Mouse (Mus musculus) MEL (cell line): Measurements from ENCODE around the gene Cyp4x1.

Experiments used
- CTCF ChIP-seq, 3 experiments: IDR thresholded peaks in 2 of 3; conservative IDR thresholded peaks in 1 of 3; 2 replicates each; pipeline ENCODE4 v1.5.1; 2011 to 2012; ENCODE audit warnings: low read length in 3 of 3, low read depth in 2 of 3, mild to moderate bottlenecking in 2 of 3, improper control_type of control experiment in 1 of 3, inconsistent platforms in 1 of 3, mixed read lengths in 1 of 3, moderate library complexity in 1 of 3; ENCODE audit not compliant: control insufficient read depth in 1 of 3, insufficient read depth in 1 of 3, poor library complexity in 1 of 3, severe bottlenecking in 1 of 3
- MAX ChIP-seq: IDR thresholded peaks from 2 replicates; pipeline ENCODE4 v1.6.1; 2011; ENCODE audit warnings: low read length, improper control_type of control experiment
- POLR2A ChIP-seq, 2 experiments: IDR thresholded peaks; 2 replicates each; pipeline ENCODE4 v1.6.1; 2011 to 2012; ENCODE audit warnings: low read length in 2 of 2, mild to moderate bottlenecking in 2 of 2, control low read depth in 1 of 2, improper control_type of control experiment in 1 of 2, low read depth in 1 of 2, moderate library complexity in 1 of 2; ENCODE audit not compliant: control insufficient read depth in 1 of 2, insufficient read depth in 1 of 2, poor library complexity in 1 of 2
- RCOR1 ChIP-seq: IDR thresholded peaks from 2 replicates; pipeline ENCODE4 v1.6.1; 2012; ENCODE audit warnings: low read depth, mild to moderate bottlenecking, inconsistent platforms, low read length, improper control_type of control experiment
- ZC3H11A ChIP-seq: IDR thresholded peaks from 2 replicates; pipeline ENCODE4 v1.6.1; 2012; ENCODE audit warnings: low read depth, mild to moderate bottlenecking, inconsistent platforms, low read length, improper control_type of control experiment

GRCm38 (mm10) chr4:115063518-115064239 is 70.4 kb downstream of the Cyp4x1 start:
- TF ChIP-seq RCOR1, result no peak
- no peak for TF ChIP-seq CTCF (IDR thresholded peaks at IDR 0.05 in 2 of 3, conservative IDR thresholded peaks at IDR 0.05 in 1 of 3; ENCODE audit: control insufficient read depth in 1 of 3, insufficient read depth in 1 of 3, low read depth in 2 of 3, low read length in 3 of 3, poor library complexity in 1 of 3, severe bottlenecking in 1 of 3)
- 0 out of 4 replicates have a peak, but pooled peaks of 1 of the 2 experiments have one; percentile 30 for TF ChIP-seq POLR2A (IDR thresholded peaks at IDR 0.05; ENCODE audit: control insufficient read depth in 1 of 2, insufficient read depth in 1 of 2, low read depth in 1 of 2, low read length in 2 of 2, poor library complexity in 1 of 2)
- no peak for TF ChIP-seq MAX
- no peak for TF ChIP-seq ZC3H11A
